Mouse (Mus musculus): ENCODE data around the gene Ap4m1.
"Not testable (repeated sequence)": the region's sequence is repeated elsewhere in the genome, so short reads cannot be mapped to it uniquely, and the experiment has no call there.

- TF ChIP-seq CTCF (IDR thresholded peaks at IDR 0.05); POLR2A (IDR thresholded peaks at IDR 0.05; ENCODE audit: insufficient read depth, low read depth, low read length); EP300 (IDR thresholded peaks at IDR 0.05; ENCODE audit: insufficient read depth, low read depth, low read length): not testable (repeated sequence)
Observed at GRCm38 (mm10) chr5:138216632-138217031, 44.8 kb downstream of the Ap4m1 start.

Measured in heart, adult 2 months (tissue).